Mouse (Mus musculus): ENCODE data around the gene Fam71e1.

Fam71e1 gene

DNA sequence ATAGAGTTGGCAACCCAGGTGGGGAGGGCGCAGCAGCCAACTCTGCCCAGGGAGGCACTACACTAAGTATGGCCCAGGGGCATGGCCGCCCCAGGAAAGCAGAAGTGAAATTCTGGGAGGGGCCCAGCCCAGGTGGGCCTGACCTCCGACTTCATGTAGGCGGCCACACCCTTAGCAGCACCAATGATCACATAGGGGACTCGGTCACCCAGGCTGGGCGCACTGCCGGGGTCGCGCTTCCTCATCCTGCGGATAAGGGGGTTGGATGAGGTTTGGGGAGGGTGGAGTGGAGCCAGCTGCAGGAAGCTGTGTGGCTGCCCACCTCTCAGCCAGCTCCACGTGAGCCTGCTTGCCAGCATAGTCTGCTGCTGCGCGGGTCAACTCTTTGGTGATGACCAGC is 37.9 kb downstream of the Fam71e1 start:
- no peak for DNase-seq (ENCODE audit: low spot score in 2 of 2)

DNA sequence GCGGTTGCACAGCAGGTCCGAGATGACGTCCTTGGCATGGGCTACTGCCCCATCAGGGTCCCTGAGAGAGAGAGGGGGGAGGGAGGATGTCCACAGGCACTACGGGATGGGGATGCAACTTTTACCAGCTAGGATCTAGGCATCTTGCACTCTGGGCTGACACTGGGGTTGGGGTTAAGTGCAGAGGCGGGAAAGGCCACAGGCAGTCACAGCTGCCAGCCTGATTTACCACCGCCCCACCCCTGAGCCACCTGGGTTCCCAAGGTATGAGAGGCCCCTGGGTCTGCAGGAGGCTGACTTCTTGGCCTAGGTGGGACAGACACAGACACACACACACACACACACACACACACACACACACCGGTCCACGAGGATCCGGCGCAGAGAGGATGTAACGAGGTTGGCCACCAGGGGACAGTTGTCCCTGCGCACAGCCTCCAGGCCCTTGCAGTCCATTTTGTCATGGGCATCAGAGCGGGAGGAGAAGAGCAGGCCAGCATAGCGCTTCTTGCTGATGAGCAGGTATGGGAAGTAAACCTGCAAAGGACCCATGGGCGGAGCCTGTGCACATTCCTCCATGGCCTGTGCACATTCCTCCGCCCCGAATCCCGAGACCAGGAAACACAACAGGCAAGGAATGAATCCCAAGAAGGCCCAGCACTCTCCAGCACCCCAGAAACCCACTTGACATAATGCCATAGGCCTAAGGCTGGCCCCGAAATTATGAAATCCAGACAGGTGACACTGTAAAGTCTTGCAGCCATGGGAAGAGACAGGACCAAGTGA is 38.5 kb downstream of the Fam71e1 start:
- DNase-seq (ENCODE audit: low spot score in 2 of 2) = no peak

GRCm38 (mm10) chr7:44535657-44536589 is 39.5 kb downstream of the Fam71e1 start:
- DNase-seq (ENCODE audit: low spot score in 2 of 2) = no peak

DNA sequence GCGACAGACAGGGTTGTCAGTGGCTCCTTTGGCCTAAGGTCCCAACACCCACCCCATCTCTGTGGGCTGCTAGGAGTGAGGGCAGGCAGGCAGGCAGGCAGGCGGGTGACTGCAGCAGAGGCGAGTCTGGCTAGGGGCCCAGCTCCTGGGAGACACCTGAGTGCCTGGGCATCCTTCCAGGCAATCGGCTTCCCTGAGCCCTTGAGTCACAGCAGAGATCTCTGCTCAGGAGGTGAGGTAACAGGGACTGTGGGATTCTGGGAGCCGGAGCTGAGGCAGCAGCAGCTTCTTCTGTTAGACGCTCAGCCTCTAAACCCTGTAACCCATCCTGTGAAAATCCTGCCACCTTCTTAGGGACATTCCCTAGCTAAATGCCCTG is 40.2 kb downstream of the Fam71e1 start:
- DNase-seq (ENCODE audit: low spot score in 2 of 2) = no peak

DNA sequence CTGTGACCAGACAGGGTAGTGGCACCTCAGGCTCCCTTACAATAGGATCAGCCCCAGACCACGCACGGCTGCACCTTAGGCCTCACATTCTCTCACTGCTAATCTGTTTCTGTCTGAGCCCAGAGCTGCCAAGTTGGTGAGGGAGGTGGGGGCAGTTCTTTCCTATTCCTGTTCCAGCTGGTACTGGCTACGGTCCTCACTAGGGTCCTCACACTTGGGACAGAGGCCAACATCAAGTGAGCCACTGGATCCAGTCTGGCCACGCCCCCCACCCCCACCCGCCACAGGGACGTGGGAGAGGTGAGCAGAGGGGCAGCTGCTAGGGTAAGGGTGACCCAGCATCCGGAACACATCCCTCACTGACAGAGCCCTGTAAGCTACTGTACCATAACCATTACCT is 40.6 kb downstream of the Fam71e1 start:
- no peak for DNase-seq (ENCODE audit: low spot score in 2 of 2)

DNA sequence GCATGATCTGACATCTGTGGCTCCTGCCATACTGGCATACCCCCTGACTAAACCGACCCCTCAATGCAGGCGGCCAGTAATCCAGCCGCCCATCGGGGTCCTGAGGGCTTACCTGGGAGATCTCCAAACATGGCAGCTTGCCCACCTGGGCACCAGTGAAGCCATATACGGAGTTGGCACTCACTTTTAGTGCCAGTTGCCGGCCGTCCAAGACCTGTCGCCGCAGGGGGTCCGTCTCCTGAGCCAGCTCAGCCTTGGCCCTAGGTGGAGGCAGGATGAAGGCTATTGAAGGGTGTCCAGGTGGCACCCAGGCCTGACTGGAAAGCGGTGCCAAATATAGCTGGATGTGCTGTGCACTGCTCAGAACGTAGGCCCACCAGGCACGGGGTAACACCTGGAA is 41.1 kb downstream of the Fam71e1 start:
- DNase-seq (ENCODE audit: low spot score in 2 of 2) = no peak

DNA sequence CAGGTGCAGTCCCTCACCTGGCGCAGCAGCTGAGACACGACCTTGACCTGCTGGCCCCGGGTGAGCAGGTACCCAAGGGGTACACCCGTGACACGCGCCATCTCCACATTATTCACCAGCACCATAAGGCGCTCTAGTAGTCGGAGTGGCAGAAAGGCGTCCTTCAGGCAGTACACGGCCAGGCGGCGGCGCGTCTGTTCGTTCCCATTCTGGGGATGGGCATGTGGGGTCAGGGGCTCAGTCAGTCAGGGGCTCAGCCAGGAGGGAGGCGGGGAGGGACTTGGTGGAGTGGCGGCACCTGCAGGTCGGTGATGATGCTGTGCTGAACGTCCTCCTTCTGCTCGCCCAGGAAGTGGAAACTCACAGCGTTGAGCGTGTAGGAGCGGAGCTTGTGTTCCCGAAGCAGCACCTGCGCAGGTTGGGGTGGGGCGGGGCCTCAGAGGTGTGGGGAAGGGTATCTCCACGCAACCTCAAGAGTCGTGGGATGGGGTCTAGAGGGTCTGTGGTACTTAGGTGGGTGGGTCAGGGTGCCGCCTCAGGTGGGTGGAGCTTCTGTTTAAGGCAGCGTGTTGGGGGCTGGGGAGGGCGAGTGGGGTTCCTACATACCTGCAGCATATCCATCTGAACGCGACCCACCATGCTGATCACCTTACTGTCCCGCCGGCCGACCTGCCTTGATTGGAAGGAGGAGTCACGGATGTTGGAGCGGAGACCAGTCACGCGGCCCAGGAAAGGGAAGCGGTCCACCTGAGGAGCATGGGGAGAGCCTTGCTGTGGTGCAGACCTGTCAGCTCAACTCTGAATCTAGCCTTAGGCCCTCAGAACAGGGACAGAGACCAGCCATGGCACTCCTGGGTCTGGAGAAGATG is 42.6 kb downstream of the Fam71e1 start:
- DNase-seq (ENCODE audit: low spot score in 2 of 2) = no peak

- no peak for DNase-seq (ENCODE audit: low spot score in 2 of 2)
Observed at GRCm38 (mm10) chr7:44542555-44542954, 46.2 kb downstream of the Fam71e1 start.

GRCm38 (mm10) chr7:44543071-44543470 is 46.7 kb downstream of the Fam71e1 start:
- DNase-seq (ENCODE audit: low spot score in 2 of 2) = no peak

DNA sequence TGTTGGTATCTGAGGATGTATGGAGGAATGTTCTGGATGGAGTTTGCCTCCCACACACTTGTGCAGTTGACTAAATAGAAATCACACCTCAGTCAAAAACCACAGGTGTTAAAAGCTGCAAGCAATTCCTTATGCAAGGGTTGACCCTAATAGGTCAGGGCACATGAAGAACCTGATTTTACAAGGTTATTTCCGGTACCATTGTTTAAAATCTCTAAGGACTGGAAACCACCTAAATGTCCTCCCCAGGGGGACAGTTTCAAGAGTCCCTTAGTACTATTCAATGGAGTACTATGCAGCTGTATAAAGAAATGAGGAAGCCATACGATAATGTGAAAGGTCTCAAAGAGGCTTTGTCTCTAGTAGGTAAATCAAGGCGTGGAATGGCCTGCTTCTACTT is 49.9 kb downstream of the Fam71e1 start:
- DNase-seq (ENCODE audit: low spot score in 2 of 2) = no peak

GRCm38 (mm10) chr7:44547041-44547440 is 50.7 kb downstream of the Fam71e1 start:
- DNase-seq (ENCODE audit: low spot score in 2 of 2) = no peak

GRCm38 (mm10) chr7:44547725-44548124 is 51.3 kb downstream of the Fam71e1 start:
- no peak for DNase-seq (ENCODE audit: low spot score in 2 of 2)

DNA sequence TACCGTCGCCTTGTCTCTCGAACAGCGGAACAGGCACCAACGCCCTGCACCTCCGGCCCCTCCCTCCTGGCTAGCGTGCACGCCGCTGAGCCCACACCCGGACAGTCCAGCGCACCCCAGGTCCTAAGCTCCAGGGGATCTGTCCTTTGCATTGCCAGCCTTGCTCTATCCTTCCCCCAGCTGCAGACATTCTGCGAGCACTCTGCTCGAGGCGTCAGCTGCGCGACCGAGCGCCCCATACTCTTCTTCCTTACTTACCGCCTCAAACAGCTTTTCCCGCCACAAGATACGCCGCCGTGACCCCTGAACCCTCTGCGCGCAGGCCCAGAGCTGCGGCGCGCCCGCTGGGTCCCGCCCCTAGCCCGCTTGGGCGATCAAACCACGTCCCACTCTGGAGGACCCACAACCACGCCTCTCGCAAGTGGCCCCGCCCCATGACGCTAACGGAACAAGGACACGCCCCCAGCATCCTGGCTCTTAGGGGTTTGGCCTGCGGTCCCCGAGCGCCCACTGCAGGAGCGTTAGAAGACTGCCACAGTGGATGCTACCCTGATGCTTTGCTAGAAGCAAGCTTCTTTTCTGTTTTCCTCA is 52.2 kb downstream of the Fam71e1 start, which contains the start of gene Pold1:
Gene Pold1, minus strand, starts transcription at position 353 of the 591 bp plus-strand sequence.
- DNase-seq (ENCODE audit: low spot score in 2 of 2) = peak; percentile 97 to 100

- DNase-seq (ENCODE audit: low spot score in 2 of 2) = no peak
Observed at GRCm38 (mm10) chr7:44549621-44550408, 53.4 kb downstream of the Fam71e1 start.

- no peak for DNase-seq (ENCODE audit: low spot score in 2 of 2)
Observed at GRCm38 (mm10) chr7:44550409-44550678, 54.0 kb downstream of the Fam71e1 start.
